In the genomic region with DNA sequence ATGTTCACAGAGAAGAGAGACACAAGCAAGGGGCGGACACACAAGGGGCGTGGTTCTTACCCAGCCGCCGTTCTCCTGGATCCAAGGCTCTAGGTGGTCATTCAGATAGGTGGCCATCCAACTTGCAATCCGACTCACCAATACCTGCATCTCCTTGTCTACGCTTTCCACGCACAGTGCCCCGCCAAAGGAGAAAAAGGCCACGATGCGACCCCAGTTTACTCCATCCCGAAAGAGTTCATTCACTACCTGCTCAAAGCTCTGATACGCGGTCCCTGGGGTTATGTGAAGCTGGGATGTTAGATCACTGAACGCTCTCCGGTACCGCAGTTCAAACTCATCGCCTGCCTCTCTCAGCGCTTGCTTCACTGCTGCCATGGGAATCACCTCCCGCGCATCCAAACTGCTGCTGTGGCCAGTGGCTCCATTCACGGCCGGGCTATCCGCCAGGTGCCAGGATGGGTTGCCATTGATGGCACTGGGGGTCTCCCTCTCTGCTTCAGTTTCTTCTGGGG, we compare ENCODE assay signal across 8 mouse cellular contexts. TPM values are rescaled to one million over a fixed set of nuclear protein-coding genes. Genes with fewer than 3 reads are reported as not detected.
A peak's percentile ranks its signal among the peaks of the same experiment; 100 is the strongest.
DNase-seq lines count a peak whose midpoint lies in the region; ATAC-seq and TF ChIP-seq lines count a peak whose summit lies in the region.

No protein-coding gene starts in this region.

- peak overlapping the region; percentile 95 for H3K27ac ChIP-seq in heart, embryonic 13.5 days (replicated peaks)
- peak overlapping the region; percentile 99 for H3K27ac ChIP-seq in kidney, postnatal 0 days

- no peak for ATAC-seq in heart, embryonic 13.5 days (ENCODE audit: extremely low read depth, insufficient number of reproducible peaks, low FRiP score, low TSS enrichment)
- ATAC-seq in kidney, postnatal 0 days (replicated peaks; ENCODE audit: low FRiP score, low read depth), result no peak

- WGBS in heart, embryonic 13.5 days, result 59% methylated on average over 23 of the region's 23 CpGs
- WGBS in kidney, postnatal 0 days, result 44% methylated on average over 23 of the region's 23 CpGs

- no peak for TF ChIP-seq CTCF in brain, embryonic 14.5 days (IDR thresholded peaks at IDR 0.05; ENCODE audit: borderline replicate concordance, extremely low read depth, insufficient read depth, insufficient read length)
- no peak for TF ChIP-seq CTCF in kidney, postnatal 0 days (IDR thresholded peaks at IDR 0.05; ENCODE audit: low read depth)

- H3K27me3 ChIP-seq in heart, embryonic 13.5 days (replicated peaks), result no peaks in the 10 kb centered on the region
- no peaks in the 10 kb centered on the region for H3K27me3 ChIP-seq in kidney, postnatal 0 days (ENCODE audit: insufficient read depth, low read length)

- DNase-seq in lung, adult 18-20 months, result peak; percentile 54 to 65
- no peak for DNase-seq in lung, postnatal 25 days (ENCODE audit: low spot score)
- peak; percentile 57 for DNase-seq in brain, embryonic 14.5 days (ENCODE audit: low read depth)
- DNase-seq in kidney, postnatal 0 days (ENCODE audit: low spot score), result no peak
- DNase-seq in lung, postnatal 14 days, result peak; percentile 44
- DNase-seq in c-Kit-positive CD71-positive TER-119-positive erythroid progenitor cells, embryonic 14.5 days (ENCODE audit: low spot score), result no peak
- no peak for DNase-seq in embryo, embryonic 10.5 days (ENCODE audit: low spot score)

- H3K4me3 ChIP-seq in heart, embryonic 13.5 days, result peak overlapping the region; percentile 75
- peak overlapping the region; percentile 57 for H3K4me3 ChIP-seq in kidney, postnatal 0 days (replicated peaks; ENCODE audit: low read depth, low read length)

- no peak for TF ChIP-seq POLR2A in brain, embryonic 14.5 days (IDR thresholded peaks at IDR 0.05; ENCODE audit: borderline replicate concordance, extremely low read depth, insufficient read depth, insufficient read length, poor library complexity, severe bottlenecking)

- peaks cover 56% of the 10 kb centered on the region for H3K4me1 ChIP-seq in heart, embryonic 13.5 days
- peaks cover 34% of the 10 kb centered on the region for H3K4me1 ChIP-seq in kidney, postnatal 0 days (replicated peaks; ENCODE audit: insufficient read depth, low read length)

- H3K36me3 ChIP-seq in heart, embryonic 13.5 days, result peaks cover 16% of the 10 kb centered on the region
- no peaks in the 10 kb centered on the region; the same call in 1 of the 2 replicates for H3K36me3 ChIP-seq in kidney, postnatal 0 days (ENCODE audit: insufficient read depth, low read length)

- H3K4me2 ChIP-seq in heart, embryonic 13.5 days, result peak overlapping the region; percentile 81
- H3K4me2 ChIP-seq in kidney, postnatal 0 days (ENCODE audit: low read length), result peak overlapping the region; percentile 75

- H3K9ac ChIP-seq in heart, embryonic 13.5 days, result peak overlapping the region; percentile 92
- peak overlapping the region; percentile 91 for H3K9ac ChIP-seq in kidney, postnatal 0 days (ENCODE audit: low read depth, low read length)

- no peaks in the 10 kb centered on the region for H3K9me3 ChIP-seq in heart, embryonic 13.5 days
- H3K9me3 ChIP-seq in kidney, postnatal 0 days (replicated peaks; ENCODE audit: low read length), result no peaks in the 10 kb centered on the region

RNA-seq across cellular contexts. Expression of a gene that starts 2.1 kb away (rescaled TPM):
- 116 and 129 TPM in 2 replicates for polyA plus RNA-seq in brain, embryonic 14.5 days (2012; rRNA removed)
- 59.6 and 62.8 TPM in 2 replicates for polyA plus RNA-seq in heart, embryonic 13.5 days (2015; fragmentation: Nextera tagmentation; extraction: Ambion mirVana)
- polyA plus RNA-seq in kidney, postnatal 0 days (2015; fragmentation: Nextera tagmentation; extraction: Ambion mirVana), result 95.6 and 98.7 TPM in 2 replicates

RNA-seq across cellular contexts. Expression of a gene that starts 18.3 kb away (rescaled TPM):
- polyA plus RNA-seq in brain, embryonic 14.5 days (2012; rRNA removed), result 20.8 and 28.8 TPM in 2 replicates
- polyA plus RNA-seq in heart, embryonic 13.5 days (2015; fragmentation: Nextera tagmentation; extraction: Ambion mirVana), result 51.1 and 55.5 TPM in 2 replicates
- 37.3 and 41.4 TPM in 2 replicates for polyA plus RNA-seq in kidney, postnatal 0 days (2015; fragmentation: Nextera tagmentation; extraction: Ambion mirVana)

Comparison
In these comparisons a context has a peak if more than half of its experiments do, and no peak if none do; other contexts are left out.
1. DNase-seq: peak in lung, adult 18-20 months (2 of 2), brain, embryonic 14.5 days (single experiment) and lung, postnatal 14 days (single experiment); none in lung, postnatal 25 days (single experiment), kidney, postnatal 0 days (single experiment), c-Kit-positive CD71-positive TER-119-positive erythroid progenitor cells, embryonic 14.5 days (single experiment) and embryo, embryonic 10.5 days (single experiment).